Mouse (Mus musculus) forebrain, embryonic 10.5 days (tissue): Measurements from ENCODE around the gene Fam120b. TPM values are rescaled to one million over a fixed set of nuclear protein-coding genes. Genes with fewer than 3 reads are reported as not detected.

Source experiments
- DNase-seq: peaks from one replicate; pipeline ENCODE4 v3.0.0-alpha.2; 2017; ENCODE audit warnings: low spot score; ENCODE audit errors: extremely low spot score
- H3K27ac ChIP-seq: fragments of 300-500 bp; sonication (generic); 2 replicates; pipeline ENCODE4 v1.5.1; 2016; ENCODE audit warnings: mild to moderate bottlenecking
- H3K27me3 ChIP-seq: fragments of 300-500 bp; sonication (generic); 2 replicates; pipeline ENCODE4 v1.6.1; 2016; ENCODE audit warnings: mild to moderate bottlenecking; ENCODE audit not compliant: poor library complexity, severe bottlenecking
- H3K36me3 ChIP-seq: fragments of 300-500 bp; sonication (generic); replicated peaks from 2 replicates; pipeline ENCODE4 v1.6.1; 2016; ENCODE audit warnings: mild to moderate bottlenecking, moderate library complexity
- H3K4me1 ChIP-seq: fragments of 300-500 bp; sonication (generic); 2 replicates; pipeline ENCODE4 v1.6.1; 2016
- H3K4me3 ChIP-seq: fragments of 300-500 bp; sonication (generic); 2 replicates; pipeline ENCODE4 v1.5.1; 2016; ENCODE audit warnings: mild to moderate bottlenecking, moderate library complexity
- H3K9me3 ChIP-seq: fragments of 300-500 bp; sonication (generic); 2 replicates; pipeline ENCODE4 v1.6.1; 2016; ENCODE audit warnings: mild to moderate bottlenecking, moderate library complexity
- WGBS: fragments of 180-500 bp; shearing (Covaris S2); methylation state at CpG from one replicate; pipeline ENCODE4 v1.1.7; 2016; 5-methylcytosine and 5-hydroxymethylcytosine counted together
- polyA plus RNA-seq: library from polyadenylated mRNA; unstranded; fragments of >200 nt; fragmentation: Nextera tagmentation; extraction: Ambion mirVana; gene quantifications from 2 replicates; pipeline ENCODE4 v1.2.1, GENCODE M21; 2016

The Fam120b gene
- polyA plus RNA-seq, 1 experiment from 2014 or later, result 28.5 TPM

DNA sequence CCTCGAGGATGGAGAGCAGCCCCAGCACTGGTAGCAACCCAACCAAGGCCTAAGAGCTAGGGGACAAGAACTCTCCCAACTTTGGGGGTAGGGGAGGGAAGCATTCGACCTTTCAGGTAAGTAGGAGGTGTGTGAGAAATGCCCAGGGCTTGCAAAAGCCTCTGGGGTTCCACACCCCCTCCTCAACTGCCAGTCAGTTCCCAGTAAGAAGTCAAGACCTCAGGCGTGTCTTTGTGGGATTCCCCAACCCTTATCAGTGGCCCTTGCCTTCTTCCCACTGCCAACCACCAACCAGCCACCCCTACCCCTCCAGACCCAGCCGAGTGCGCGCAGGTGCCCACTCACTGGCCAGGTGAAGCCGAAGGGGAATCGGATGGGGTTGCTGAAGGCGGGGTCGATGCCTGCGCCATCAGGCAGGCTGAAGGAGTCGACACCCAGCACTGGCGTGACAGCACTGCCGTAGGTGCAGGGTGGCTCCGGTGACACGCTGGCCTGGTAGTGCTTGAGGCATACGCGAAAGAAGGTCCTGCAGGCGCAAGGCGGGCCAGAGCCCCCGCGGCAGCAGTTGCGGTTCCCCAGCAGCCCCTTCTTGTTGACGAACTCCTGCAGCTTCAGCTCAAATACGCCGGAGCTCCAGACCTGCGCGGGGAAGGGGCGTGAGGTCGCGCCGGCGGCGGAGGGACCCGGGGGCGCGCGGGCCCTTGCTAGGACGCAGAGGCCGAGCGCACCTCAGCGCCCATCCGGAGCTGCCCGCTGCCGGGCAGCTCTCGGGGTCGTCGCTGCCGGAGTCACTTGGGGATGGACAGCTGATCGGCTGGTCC is 21.5 kb upstream of the Fam120b start:
- Histone ChIP-seq H3K4me3 (peak overlapping the region; percentile 88), H3K27ac (peak overlapping the region; percentile 95), H3K9me3 (no peaks in the 10 kb centered on the region), H3K36me3 (peaks cover 41% of the 10 kb centered on the region), H3K4me1 (peaks cover 97% of the 10 kb centered on the region), H3K27me3 (peaks cover 79% of the 10 kb centered on the region)
- 1% methylated on average over 50 of the region's 50 CpGs for WGBS
- DNase-seq, result no peak

DNA sequence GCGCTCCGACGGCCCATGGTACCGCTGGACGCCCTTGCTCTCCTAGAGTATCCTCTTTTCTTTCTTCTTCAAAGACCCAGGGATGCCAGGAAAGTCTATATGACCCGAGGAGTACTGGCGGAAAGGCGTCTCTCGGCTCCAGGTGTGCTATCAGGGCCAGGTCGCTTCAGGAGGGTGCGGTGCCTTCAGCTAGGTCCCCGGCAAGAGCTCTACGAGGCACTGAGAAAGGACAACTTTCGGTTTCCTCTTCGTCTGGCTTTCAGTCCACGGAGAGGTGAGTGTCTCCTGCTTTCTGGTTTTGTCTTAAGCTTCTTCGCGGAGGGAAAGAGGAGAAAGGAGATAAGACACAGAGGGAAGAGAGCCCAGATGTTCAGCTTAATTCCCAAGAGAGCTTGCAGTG is 20.8 kb upstream of the Fam120b start:
- WGBS, result 0% methylated on average over 18 of the region's 18 CpGs
- peaks cover 98% of the 10 kb centered on the region for H3K4me1 ChIP-seq
- DNase-seq, result no peak
- H3K27ac ChIP-seq, result peak overlapping the region; percentile 95
- H3K27me3 ChIP-seq, result peaks cover 82% of the 10 kb centered on the region
- peak overlapping the region; percentile 88 for H3K4me3 ChIP-seq
- peaks cover 34% of the 10 kb centered on the region for H3K36me3 ChIP-seq
- H3K9me3 ChIP-seq, result no peaks in the 10 kb centered on the region

DNA sequence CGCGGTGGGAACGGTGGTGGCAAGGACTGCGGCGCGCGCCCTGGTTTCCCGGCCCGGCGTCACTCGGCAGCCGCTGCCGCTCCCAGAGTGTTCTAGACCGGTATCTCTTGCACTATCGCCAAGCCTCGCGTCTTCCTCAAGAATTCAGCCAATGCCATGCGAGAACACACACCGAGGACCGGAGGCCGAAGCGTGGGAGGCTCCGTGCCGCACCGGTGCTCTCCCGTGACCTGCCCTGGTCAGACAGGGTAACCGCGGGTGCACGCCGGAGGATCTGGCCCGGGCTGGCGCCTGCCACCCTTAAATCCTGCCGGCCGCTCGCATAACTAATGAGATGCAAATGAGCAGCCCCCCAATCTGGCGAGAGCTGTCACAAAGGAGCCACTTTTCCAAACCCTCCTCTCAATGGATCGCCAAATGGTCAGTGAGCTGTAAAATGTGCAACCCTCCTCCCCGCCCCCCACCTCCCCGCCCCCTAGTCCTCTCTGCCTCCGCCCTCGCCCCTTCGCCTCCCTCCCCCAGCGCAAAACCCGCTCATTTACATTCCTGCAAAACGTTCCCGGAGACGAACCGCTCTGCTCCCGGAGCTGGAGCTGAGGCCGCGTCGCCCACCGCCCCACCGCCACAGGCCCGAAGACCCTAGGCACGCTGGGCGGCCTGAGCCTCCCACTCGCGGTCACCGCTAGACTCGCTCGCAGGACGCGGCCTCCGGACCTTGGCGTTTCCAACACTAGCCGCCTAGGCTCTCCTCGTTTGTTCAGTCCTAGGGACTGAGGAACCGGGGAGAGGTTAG is 20.1 kb upstream of the Fam120b start:
- Histone ChIP-seq H3K9me3 (no peaks in the 10 kb centered on the region), H3K27ac (peak overlapping the region; percentile 95), H3K36me3 (peaks cover 28% of the 10 kb centered on the region), H3K27me3 (peaks cover 83% of the 10 kb centered on the region), H3K4me3 (peak overlapping the region; percentile 88), H3K4me1 (peaks cover 98% of the 10 kb centered on the region)
- peak; percentile 88 for DNase-seq
- WGBS, result under 1% methylated on average over 69 of the region's 69 CpGs

DNA sequence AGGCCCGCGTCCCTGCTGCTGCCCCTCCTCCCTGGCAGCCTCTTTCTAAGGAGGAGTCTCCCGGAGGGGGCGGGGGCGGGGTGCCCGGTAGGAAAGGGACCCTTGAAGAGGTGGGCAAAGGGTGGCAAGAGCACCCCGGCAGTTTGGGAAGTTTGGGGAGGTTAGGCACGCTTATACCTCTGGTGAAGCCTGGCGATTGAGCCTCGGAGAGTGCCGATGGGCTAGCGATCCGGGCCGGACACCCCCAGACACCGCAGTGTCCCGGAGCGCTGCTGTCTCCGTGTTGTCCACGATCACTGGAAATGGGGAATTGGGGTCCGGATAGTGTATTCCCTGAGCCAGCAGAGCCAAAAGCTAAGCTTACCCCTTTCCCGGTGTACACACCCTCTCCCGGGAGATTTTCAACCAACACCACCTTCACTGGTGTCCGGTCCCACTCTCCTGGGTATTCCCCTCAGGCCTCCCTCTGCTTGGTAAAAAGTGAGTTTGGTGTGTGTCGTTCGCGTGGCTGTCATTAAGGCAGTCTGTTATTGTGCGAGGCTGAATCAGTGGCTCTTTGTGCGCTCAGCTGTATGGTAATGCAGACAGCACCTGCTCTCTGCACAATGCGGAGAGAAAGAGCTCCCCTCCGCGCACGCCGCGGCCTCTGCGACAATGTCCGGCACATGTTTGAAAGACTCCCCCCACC is 19.4 kb upstream of the Fam120b start, which contains the start of gene Dll1:
Gene Dll1, minus strand, starts transcription at position 379 of the 688 bp plus-strand sequence.
- Histone ChIP-seq H3K27me3 (peaks cover 90% of the 10 kb centered on the region), H3K4me3 (peak within 1 kb of the TSS; percentile 88), H3K4me1 (peaks cover 100% of the 10 kb centered on the region), H3K36me3 (peaks cover 22% of the 10 kb centered on the region), H3K9me3 (no peaks in the 10 kb centered on the region), H3K27ac (peak within 1 kb of the TSS; percentile 95)
- peak; percentile 74 for DNase-seq
- under 1% methylated on average over 36 of the region's 36 CpGs for WGBS

DNA sequence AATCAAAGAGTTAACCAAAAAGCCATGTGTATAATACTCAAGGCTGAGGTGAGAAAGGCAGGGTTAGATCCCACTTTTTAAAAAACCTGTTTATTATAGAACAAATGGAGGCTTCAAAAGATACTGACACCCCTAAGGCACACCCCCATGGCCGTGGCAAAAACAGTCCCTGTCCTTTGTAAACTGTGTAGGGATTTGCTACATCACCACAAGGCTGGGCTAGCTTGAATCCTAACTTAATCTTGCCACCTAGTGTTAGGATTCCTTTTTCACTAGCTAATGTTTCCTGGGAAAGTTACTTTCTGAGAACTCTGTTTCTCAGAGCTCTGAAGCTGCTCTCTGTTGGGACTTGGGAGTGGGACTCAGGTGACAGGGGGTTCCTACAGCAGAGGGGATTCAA is 18.1 kb upstream of the Fam120b start:
- Histone ChIP-seq H3K4me3 (peak overlapping the region; percentile 88), H3K27ac (peak overlapping the region; percentile 95), H3K36me3 (peaks cover 10% of the 10 kb centered on the region)

DNA sequence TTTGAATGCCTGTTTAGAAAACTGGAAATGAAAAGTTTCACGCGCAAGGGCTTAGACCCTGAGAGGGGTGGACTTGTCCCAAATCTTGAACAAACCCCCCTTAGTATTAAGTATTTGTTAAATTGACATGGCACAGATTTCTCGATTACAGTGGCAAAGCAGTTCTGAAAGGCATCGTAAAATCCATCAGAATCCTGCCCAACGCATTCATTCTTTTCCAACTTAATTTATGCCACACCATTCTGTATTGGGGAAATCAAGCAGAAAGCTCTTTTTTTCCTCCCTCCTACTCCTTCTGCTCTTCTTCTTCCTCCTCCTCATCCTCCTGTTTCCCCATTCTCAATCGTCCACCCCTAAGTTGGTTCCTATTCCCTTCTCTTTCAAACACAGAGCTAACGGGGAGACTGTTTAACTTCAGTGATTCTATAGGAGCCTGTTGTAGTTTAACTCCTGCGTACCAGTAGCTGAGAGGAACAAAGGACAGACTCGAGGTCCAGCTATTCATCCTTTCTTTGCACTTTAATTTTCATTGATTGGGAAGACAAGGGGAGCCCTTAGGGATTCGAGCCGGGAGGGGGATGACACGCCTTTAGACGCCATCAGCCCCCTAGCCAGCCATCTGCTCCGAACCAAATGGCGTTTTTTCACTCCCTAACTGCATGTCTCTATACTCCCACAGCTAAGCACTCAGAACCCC is 17.4 kb upstream of the Fam120b start:
- Histone ChIP-seq H3K4me3 (peak overlapping the region; percentile 88), H3K4me1 (peaks cover 97% of the 10 kb centered on the region), H3K9me3 (no peaks in the 10 kb centered on the region), H3K27me3 (peaks cover 98% of the 10 kb centered on the region), H3K27ac (peak overlapping the region; percentile 95), H3K36me3 (peaks cover 3% of the 10 kb centered on the region)
- DNase-seq, result no peak
- WGBS, result 4% methylated on average over 15 of the region's 15 CpGs

More for the DNA sequence above, 18.1 kb upstream of the Fam120b start:
- Histone ChIP-seq H3K4me1 (peaks cover 100% of the 10 kb centered on the region), H3K27me3 (peaks cover 99% of the 10 kb centered on the region), H3K9me3 (no peaks in the 10 kb centered on the region)
- no peak for DNase-seq
- WGBS, result 0% methylated on average over 1 of the region's 1 CpGs

DNA sequence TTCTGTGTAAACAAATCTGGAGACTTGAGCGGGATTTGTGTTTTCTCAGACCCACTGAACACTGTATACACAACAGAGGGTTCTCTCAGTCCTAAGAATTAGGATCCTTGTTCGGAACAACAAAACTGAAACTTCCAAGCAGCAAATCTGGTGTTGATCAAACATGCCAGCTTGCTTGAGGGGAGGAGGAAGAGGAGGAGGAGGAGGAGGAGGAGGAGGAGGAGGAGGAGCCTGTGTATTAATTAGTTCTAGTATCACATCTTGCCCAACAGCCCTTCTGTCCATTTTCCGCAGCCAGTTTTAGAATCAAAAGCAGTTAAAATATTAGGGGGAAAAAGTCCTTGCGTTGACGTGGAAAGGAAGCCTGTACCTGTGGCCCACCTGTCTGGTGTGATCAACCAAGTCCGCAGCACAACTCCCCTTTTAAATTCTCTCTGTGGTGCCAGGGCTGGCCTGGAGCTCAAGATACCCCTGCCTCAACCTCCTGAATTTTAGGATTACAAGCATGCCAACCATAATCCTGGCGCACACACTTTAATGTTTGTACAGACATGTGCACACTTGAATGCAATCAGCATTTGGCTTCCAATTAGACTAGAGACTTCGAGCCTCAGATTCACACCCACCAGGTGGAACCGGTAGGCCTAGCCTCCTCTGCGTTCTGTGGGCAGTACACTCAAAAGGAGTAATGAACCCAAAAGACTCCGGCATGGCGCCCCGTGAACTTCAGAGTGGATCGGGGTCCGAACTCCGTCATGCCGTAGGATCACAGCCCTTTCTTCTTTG is 16.1 kb upstream of the Fam120b start:
- peaks cover 84% of the 10 kb centered on the region for H3K27me3 ChIP-seq
- 8% methylated on average over 17 of the region's 17 CpGs for WGBS
- H3K36me3 ChIP-seq, result no peaks in the 10 kb centered on the region
- peak overlapping the region; percentile 95 for H3K27ac ChIP-seq
- H3K4me1 ChIP-seq, result peaks cover 83% of the 10 kb centered on the region
- no peak for DNase-seq
- peak overlapping the region; percentile 88 for H3K4me3 ChIP-seq
- no peaks in the 10 kb centered on the region for H3K9me3 ChIP-seq

DNA sequence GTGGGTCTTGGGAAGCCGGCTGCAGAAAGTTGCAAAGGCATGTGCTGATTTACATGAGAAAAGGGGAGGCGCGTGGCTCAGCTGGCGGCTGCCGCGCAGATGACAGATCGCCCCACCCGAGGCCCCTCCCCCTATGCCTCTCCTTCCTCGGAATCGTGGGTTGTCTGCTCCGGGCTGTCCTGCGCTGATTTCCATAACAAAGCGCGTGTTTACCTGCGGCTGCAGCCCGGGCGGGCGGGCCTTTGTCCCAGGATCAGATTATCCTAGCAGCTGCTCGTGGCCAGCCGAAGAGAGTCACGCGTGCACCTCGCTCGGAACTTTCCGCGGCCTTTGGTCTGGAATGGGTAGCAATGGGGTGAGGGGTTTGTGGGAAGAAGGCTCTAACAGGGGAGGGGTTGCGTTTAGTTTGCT is 15.4 kb upstream of the Fam120b start:
- DNase-seq, result peak; percentile 83
- under 1% methylated on average over 27 of the region's 27 CpGs for WGBS
- H3K27ac ChIP-seq, result peak overlapping the region; percentile 95
- peaks cover 76% of the 10 kb centered on the region for H3K4me1 ChIP-seq
- peaks cover 77% of the 10 kb centered on the region for H3K27me3 ChIP-seq
- no peaks in the 10 kb centered on the region for H3K9me3 ChIP-seq
- H3K36me3 ChIP-seq, result no peaks in the 10 kb centered on the region
- peak overlapping the region; percentile 88 for H3K4me3 ChIP-seq

DNA sequence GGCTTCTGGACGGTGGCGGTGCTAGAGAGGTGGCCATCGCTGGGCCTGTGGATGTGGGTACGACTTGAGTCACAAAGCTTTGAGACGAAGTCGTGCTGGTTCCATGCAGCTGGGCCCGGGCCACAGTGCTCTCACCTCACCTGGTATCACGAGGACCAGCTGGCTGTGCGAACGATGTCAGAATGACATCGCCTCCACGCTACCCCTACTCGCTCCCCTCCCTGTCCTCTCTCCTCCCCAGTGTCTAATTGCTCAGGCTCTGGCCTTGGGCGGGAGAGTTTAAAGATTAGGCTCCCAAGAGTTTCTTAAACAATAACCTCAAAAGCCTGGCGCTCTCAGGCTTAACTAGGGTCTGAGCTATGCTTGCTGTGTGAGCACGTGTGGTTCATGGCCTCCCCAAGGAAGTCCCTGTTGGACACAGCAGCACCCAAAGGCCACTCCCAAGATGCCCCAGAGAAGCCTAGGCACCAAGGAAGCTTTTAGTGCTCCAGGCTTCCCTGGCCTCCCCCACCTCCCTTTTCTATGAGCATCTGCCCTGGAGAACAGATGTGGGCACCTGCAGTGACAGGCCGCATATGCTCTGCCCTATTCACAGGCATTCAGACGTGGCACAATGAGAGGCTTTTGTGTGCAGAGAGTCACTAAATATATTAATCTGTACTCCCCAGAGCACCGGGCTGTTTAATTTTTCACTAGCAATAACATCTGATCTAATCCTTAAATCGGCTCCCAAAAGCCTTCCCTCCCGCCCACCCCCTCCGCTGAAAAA is 14.7 kb upstream of the Fam120b start:
- peak; percentile 72 for DNase-seq
- Histone ChIP-seq H3K9me3 (no peaks in the 10 kb centered on the region), H3K27ac (peak overlapping the region; percentile 95), H3K27me3 (peaks cover 71% of the 10 kb centered on the region), H3K36me3 (no peaks in the 10 kb centered on the region), H3K4me3 (peak overlapping the region; percentile 88), H3K4me1 (peaks cover 69% of the 10 kb centered on the region)
- 1% methylated on average over 22 of the region's 22 CpGs for WGBS

DNA sequence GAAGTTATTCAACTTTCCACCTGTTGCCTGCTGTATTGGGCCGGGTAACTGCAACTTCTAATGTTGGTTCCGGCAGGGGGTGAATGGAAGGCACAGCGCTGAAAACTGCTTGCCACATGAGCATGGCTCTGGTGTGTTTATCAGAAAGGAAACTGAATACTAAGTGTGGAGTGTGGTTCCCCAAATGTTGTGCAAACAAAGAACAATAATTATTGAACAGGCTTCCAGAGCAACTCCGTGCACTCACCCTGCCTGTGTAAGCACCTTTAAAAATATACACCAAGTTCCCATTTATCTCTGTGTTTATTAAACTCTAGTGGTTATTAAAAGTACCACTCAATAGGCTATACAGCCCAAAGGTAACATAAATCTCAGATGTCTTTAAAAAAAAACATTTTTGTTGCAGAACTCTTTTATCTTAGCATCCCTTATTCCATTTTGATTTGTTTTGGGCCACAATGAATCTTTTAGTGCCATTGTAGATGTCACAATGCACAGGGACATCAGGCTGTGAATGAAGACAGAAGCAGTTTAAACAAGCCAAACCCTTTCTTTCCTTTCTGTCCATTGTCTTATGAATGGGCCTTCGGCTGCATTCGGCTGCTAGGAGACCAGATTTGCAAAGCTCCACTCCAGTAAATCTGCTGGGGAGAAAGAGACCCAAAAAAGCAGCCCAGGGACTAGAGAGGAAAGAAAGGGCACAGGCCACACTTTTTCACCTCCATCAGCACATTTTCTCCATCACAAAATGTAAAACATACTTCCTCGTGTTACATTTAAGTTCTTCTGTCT is 13.9 kb upstream of the Fam120b start:
- 16% methylated on average over 7 of the region's 7 CpGs for WGBS
- Histone ChIP-seq H3K9me3 (no peaks in the 10 kb centered on the region), H3K4me1 (peaks cover 62% of the 10 kb centered on the region), H3K27ac (peak overlapping the region; percentile 95), H3K27me3 (peaks cover 63% of the 10 kb centered on the region), H3K4me3 (peak overlapping the region; percentile 88), H3K36me3 (no peaks in the 10 kb centered on the region)
- DNase-seq, result no peak
